Mouse (Mus musculus): ENCODE data around the gene Zfpm1. TPM values are rescaled to one million over a fixed set of nuclear protein-coding genes. Genes with fewer than 3 reads are reported as not detected.
A peak's percentile ranks its signal among the peaks of the same experiment; 100 is the strongest.

The Zfpm1 gene
- polyA plus RNA-seq, 1 experiment from 2014 or later, result 0.41 TPM

DNA sequence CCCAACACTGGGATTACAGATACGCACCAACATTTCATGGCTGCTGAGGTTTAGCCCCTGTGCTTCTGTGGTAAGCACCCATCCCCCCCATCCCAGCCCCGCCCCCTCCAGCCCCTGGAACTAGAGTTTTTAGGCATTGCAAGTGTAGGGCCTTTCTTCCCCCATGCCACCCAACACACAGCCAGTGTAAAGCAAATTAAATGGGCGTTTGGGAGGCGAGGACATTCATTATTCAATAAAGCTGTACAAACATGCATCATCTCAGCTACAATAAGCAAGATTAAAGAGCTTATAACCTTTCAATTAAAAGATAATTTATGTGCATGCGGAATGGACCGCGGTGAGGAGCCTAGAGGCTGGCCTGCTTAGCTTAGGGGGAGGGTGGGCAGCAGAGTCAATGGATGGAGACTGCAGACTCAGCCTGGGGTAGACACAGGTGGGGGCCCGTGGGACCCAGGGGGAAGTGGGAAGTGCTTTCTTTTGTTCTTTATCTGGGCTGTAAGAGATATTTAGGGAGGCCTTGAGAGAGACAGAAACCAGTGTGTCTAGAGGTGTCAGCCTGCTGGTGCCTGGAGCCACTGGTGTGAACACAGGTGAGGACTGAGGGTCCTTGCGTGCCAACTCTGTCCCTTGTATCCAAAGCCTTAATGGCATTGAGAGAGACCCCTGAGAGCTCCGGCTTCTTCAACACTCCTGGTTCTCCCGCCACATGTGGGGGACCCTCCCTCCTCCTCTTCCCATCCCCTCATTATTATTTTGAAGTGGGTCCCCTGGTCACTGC is 68.6 kb downstream of the Zfpm1 start:
- Histone ChIP-seq H3K4me1 (ENCODE audit: control insufficient read depth, insufficient read depth, low read length) (peaks cover 5% of the 10 kb centered on the region), H3K4me2 (ENCODE audit: low read length) (no peak overlapping the region), H3K9ac (ENCODE audit: low read length) (no peak overlapping the region), H3K36me3 (ENCODE audit: control insufficient read depth, insufficient read depth, low read length) (no peaks in the 10 kb centered on the region), H3K27me3 (replicated peaks; ENCODE audit: control insufficient read depth, insufficient read depth, low read length) (peaks cover 6% of the 10 kb centered on the region; the same call in 1 of the 2 replicates), H3K4me3 (ENCODE audit: low read depth, low read length) (no peak overlapping the region), H3K9me3 (replicated peaks; ENCODE audit: control insufficient read depth, low read length) (no peaks in the 10 kb centered on the region), H3K27ac (ENCODE audit: low read depth, low read length) (no peak overlapping the region)
- ATAC-seq (peak; percentile 75), DNase-seq (ENCODE audit: low spot score) (peak; percentile 49)
- 14% methylated on average over 11 of the region's 11 CpGs for WGBS

GRCm38 (mm10) chr8:122354157-122354556 is 72.2 kb downstream of the Zfpm1 start:
- Histone ChIP-seq H3K27me3 (replicated peaks; ENCODE audit: control insufficient read depth, insufficient read depth, low read length) (peaks cover 6% of the 10 kb centered on the region; the same call in 1 of the 2 replicates), H3K27ac (ENCODE audit: low read depth, low read length) (no peak overlapping the region), H3K4me1 (ENCODE audit: control insufficient read depth, insufficient read depth, low read length) (peaks cover 5% of the 10 kb centered on the region), H3K9ac (ENCODE audit: low read length) (no peak overlapping the region), H3K4me3 (ENCODE audit: low read depth, low read length) (no peak overlapping the region), H3K4me2 (ENCODE audit: low read length) (no peak overlapping the region), H3K9me3 (replicated peaks; ENCODE audit: control insufficient read depth, low read length) (no peaks in the 10 kb centered on the region), H3K36me3 (ENCODE audit: control insufficient read depth, insufficient read depth, low read length) (no peaks in the 10 kb centered on the region)
- ATAC-seq (no peak), DNase-seq (ENCODE audit: low spot score) (no peak)
- WGBS, result 86% methylated on average over 8 of the region's 8 CpGs

DNA sequence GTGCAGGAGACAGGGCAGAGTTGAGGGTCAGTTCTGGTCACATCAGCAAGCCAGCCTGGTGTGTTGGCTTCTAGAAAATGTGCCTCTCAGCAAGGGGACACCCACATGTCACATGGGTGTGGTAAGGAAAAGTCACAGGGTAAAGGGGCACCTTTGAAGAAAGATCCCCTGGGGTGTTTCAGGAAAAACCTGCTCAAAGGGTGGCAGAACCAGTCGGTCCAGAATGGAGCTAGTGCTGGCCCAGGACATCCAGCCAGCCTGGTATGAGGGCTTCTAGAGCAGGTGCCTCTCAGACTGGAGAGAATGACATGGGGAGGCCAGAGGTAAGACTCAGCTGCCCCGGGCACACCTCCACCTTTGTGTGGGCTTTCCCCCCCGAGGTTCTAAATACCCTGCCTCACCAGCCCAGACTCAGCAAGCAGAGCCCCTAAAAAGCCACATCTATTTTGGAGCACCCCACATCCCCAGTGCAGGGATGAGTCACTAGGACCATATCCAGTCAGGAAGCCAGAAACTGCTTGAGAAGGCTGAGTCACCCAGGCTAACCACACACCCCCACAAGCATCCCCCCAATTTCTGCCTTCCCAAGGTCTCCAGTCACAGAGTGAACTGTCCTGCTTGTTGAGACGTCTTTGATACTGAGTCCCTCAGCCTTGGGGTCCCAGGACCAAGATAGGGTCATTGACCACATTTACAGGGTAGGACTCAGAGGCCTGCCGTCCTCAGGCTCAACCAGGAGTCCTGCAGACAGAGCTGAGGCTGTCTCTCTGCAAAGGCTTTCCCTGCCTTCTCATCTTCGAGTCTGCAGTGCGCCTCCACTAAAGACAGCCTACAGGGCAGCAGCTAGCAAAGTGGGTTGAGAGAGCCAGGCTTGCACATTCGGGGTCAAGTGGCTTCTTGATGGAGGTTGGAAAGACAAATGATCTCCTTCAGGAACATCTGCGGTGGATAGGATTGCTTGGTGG is 74.0 kb downstream of the Zfpm1 start:
- no peak overlapping the region for H3K9ac ChIP-seq (ENCODE audit: low read length)
- ATAC-seq (no peak), DNase-seq (ENCODE audit: low spot score) (no peak)
- no peaks in the 10 kb centered on the region for H3K36me3 ChIP-seq (ENCODE audit: control insufficient read depth, insufficient read depth, low read length)
- H3K4me1 ChIP-seq (ENCODE audit: control insufficient read depth, insufficient read depth, low read length), result no peaks in the 10 kb centered on the region; the same call in 1 of the 2 replicates
- H3K9me3 ChIP-seq (replicated peaks; ENCODE audit: control insufficient read depth, low read length), result no peaks in the 10 kb centered on the region
- no peak overlapping the region for H3K27ac ChIP-seq (ENCODE audit: low read depth, low read length)
- H3K27me3 ChIP-seq (replicated peaks; ENCODE audit: control insufficient read depth, insufficient read depth, low read length), result peaks cover 6% of the 10 kb centered on the region; the same call in 1 of the 2 replicates
- 77% methylated on average over 9 of the region's 9 CpGs for WGBS
- H3K4me3 ChIP-seq (ENCODE audit: low read depth, low read length), result no peak overlapping the region
- H3K4me2 ChIP-seq (ENCODE audit: low read length), result no peak overlapping the region

DNA sequence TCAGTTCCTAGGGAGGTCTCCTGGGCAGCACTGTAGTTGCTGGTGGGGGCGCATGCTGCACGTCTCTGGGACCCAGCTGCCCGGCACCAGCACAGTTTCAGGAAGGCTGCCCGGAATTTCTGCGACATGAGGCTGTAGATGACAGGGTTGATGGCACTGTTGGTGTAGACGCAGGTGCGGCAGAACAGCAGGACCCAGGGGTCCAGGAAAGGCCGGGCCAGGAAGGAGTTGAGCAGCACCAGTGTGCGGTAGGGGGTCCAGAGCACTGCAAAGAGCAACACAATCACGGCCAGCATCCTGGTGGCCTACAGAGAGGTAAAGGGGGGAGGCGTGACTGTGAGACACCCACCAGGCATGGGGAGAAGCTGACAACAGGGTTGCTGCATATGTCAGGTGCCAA is 75.3 kb downstream of the Zfpm1 start:
- no peak overlapping the region for H3K27ac ChIP-seq (ENCODE audit: low read depth, low read length)
- H3K27me3 ChIP-seq (replicated peaks; ENCODE audit: control insufficient read depth, insufficient read depth, low read length), result peaks cover 3% of the 10 kb centered on the region; the same call in 1 of the 2 replicates
- H3K4me2 ChIP-seq (ENCODE audit: low read length), result no peak overlapping the region
- H3K4me3 ChIP-seq (ENCODE audit: low read depth, low read length), result no peak overlapping the region
- no peaks in the 10 kb centered on the region for H3K9me3 ChIP-seq (replicated peaks; ENCODE audit: control insufficient read depth, low read length)
- DNase-seq (ENCODE audit: low spot score) (no peak), ATAC-seq (no peak)
- H3K36me3 ChIP-seq (ENCODE audit: control insufficient read depth, insufficient read depth, low read length), result no peaks in the 10 kb centered on the region
- no peak overlapping the region for H3K9ac ChIP-seq (ENCODE audit: low read length)
- H3K4me1 ChIP-seq (ENCODE audit: control insufficient read depth, insufficient read depth, low read length), result no peaks in the 10 kb centered on the region
- 64% methylated on average over 11 of the region's 11 CpGs for WGBS

- 77% methylated on average over 5 of the region's 5 CpGs for WGBS
- no peak overlapping the region for H3K9ac ChIP-seq (ENCODE audit: low read length)
Measured at GRCm38 (mm10) chr8:122357641-122358040, 75.7 kb downstream of the Zfpm1 start.

GRCm38 (mm10) chr8:122359111-122359775 is 77.3 kb downstream of the Zfpm1 start:
- no peak for ATAC-seq
- 83% methylated on average over 15 of the region's 15 CpGs for WGBS
- Histone ChIP-seq H3K36me3 (ENCODE audit: control insufficient read depth, insufficient read depth, low read length) (no peaks in the 10 kb centered on the region), H3K4me1 (ENCODE audit: control insufficient read depth, insufficient read depth, low read length) (no peaks in the 10 kb centered on the region), H3K4me2 (ENCODE audit: low read length) (no peak overlapping the region), H3K4me3 (ENCODE audit: low read depth, low read length) (no peak overlapping the region), H3K27ac (ENCODE audit: low read depth, low read length) (no peak overlapping the region), H3K9me3 (replicated peaks; ENCODE audit: control insufficient read depth, low read length) (no peaks in the 10 kb centered on the region), H3K27me3 (replicated peaks; ENCODE audit: control insufficient read depth, insufficient read depth, low read length) (0 out of 2 replicates have a peak, but pooled peaks cover 3% of the 10 kb centered on the region), H3K9ac (ENCODE audit: low read length) (no peak overlapping the region)
- no peak for DNase-seq (ENCODE audit: low spot score)

More at GRCm38 (mm10) chr8:122357641-122358040, 75.7 kb downstream of the Zfpm1 start:
- Histone ChIP-seq H3K4me3 (ENCODE audit: low read depth, low read length) (no peak overlapping the region), H3K4me2 (ENCODE audit: low read length) (no peak overlapping the region), H3K4me1 (ENCODE audit: control insufficient read depth, insufficient read depth, low read length) (no peaks in the 10 kb centered on the region), H3K9me3 (replicated peaks; ENCODE audit: control insufficient read depth, low read length) (no peaks in the 10 kb centered on the region), H3K27ac (ENCODE audit: low read depth, low read length) (no peak overlapping the region), H3K27me3 (replicated peaks; ENCODE audit: control insufficient read depth, insufficient read depth, low read length) (peaks cover 3% of the 10 kb centered on the region; the same call in 1 of the 2 replicates), H3K36me3 (ENCODE audit: control insufficient read depth, insufficient read depth, low read length) (no peaks in the 10 kb centered on the region)
- ATAC-seq (no peak), DNase-seq (ENCODE audit: low spot score) (no peak)

DNA sequence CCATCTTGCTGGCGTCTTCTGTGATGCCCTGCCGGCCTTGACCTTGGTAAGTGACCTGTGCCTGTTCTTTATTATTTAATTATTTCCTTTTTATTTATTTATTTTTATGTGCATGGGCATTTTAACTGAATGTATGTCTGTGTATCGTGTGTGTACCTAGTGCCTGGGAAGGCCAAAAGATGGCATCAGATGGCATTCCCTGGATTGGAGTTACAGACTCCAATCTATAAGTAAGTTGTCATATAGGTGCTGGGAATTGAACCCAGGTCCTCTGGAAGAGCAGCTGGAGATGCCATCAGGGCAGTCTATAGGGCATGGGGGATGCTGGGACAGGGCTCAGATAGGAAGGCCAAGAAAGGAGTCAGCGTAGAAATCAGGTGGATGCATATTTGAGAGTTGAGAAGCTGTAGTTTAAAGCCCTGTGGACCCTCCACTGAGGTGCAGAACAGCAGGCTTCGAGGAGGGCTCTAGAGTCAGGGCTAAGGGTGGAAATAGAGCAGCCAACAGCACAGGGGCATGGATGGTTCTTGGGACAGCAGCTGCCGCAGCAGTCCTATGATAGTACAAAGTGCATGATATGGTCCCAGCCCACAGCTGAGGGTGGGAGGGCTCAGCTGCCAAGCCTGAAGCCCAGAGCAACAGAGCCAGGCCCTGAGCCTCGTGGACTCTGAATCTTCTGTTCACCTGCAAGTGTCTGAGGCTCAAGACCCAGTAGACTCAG is 78.9 kb downstream of the Zfpm1 start, which contains the start of gene Trhr2:
Gene Trhr2, minus strand, starts transcription at position 51 of the 721 bp plus-strand sequence.
- Histone ChIP-seq H3K4me3 (ENCODE audit: low read depth, low read length) (no peak within 1 kb of the TSS), H3K27me3 (replicated peaks; ENCODE audit: control insufficient read depth, insufficient read depth, low read length) (no peaks in the 10 kb centered on the region), H3K4me2 (ENCODE audit: low read length) (no peak within 1 kb of the TSS), H3K9ac (ENCODE audit: low read length) (no peak within 1 kb of the TSS), H3K4me1 (ENCODE audit: control insufficient read depth, insufficient read depth, low read length) (no peaks in the 10 kb centered on the region), H3K9me3 (replicated peaks; ENCODE audit: control insufficient read depth, low read length) (no peaks in the 10 kb centered on the region), H3K36me3 (ENCODE audit: control insufficient read depth, insufficient read depth, low read length) (no peaks in the 10 kb centered on the region), H3K27ac (ENCODE audit: low read depth, low read length) (no peak within 1 kb of the TSS)
- no peak for DNase-seq (ENCODE audit: low spot score)
- WGBS, result 76% methylated on average over 7 of the region's 7 CpGs
- no peak for ATAC-seq

DNA sequence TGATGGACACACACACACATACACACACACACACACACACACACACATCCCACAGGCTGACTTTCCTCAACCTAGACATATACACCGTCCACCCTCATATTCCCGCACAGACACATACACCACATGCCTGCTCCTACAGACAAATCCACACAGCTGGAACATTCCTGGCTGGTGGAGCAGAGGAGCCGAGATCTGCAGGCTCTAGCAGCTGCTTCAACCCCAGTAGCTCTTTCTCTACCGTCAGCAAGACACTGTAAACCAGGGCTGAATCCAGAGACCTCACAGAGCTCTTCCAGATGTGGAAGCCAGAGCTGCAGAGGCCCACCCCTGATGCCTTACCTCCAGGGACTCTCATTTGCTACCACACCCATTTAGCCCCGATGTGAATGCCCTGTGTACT is 80.3 kb downstream of the Zfpm1 start:
- no peaks in the 10 kb centered on the region for H3K36me3 ChIP-seq (ENCODE audit: control insufficient read depth, insufficient read depth, low read length)
- ATAC-seq (no peak), DNase-seq (ENCODE audit: low spot score) (no peak)
- H3K9ac ChIP-seq (ENCODE audit: low read length), result no peak overlapping the region
- no peaks in the 10 kb centered on the region for H3K4me1 ChIP-seq (ENCODE audit: control insufficient read depth, insufficient read depth, low read length)
- no peaks in the 10 kb centered on the region for H3K27me3 ChIP-seq (replicated peaks; ENCODE audit: control insufficient read depth, insufficient read depth, low read length)
- H3K9me3 ChIP-seq (replicated peaks; ENCODE audit: control insufficient read depth, low read length), result no peaks in the 10 kb centered on the region
- no peak overlapping the region for H3K27ac ChIP-seq (ENCODE audit: low read depth, low read length)
- H3K4me3 ChIP-seq (ENCODE audit: low read depth, low read length), result no peak overlapping the region
- WGBS, result 47% methylated on average over 5 of the region's 5 CpGs
- no peak overlapping the region for H3K4me2 ChIP-seq (ENCODE audit: low read length)

Measured in forebrain, embryonic 14.5 days (tissue).